Mouse (Mus musculus) ES-E14 (cell line): Measurements from ENCODE around the gene Plcd4. TPM values are rescaled to one million over a fixed set of nuclear protein-coding genes. Genes with fewer than 3 reads are reported as not detected.

ENCODE experiments used
- DNase-seq: peaks from one replicate; pipeline ENCODE4 v3.0.0-alpha.2; 2013; ENCODE audit warnings: low read depth, low spot score
- H3K27ac ChIP-seq: 2 replicates; pipeline ENCODE4 v1.5.1; 2012; ENCODE audit warnings: low read depth, mild to moderate bottlenecking, low read length, moderate library complexity, mixed read lengths; ENCODE audit not compliant: poor library complexity, insufficient read depth, severe bottlenecking
- H3K36me3 ChIP-seq: 2 replicates; pipeline ENCODE4 v1.6.1; 2012; ENCODE audit warnings: mild to moderate bottlenecking, low read length, moderate library complexity, mixed read lengths; ENCODE audit not compliant: control insufficient read depth, poor library complexity, insufficient read depth, severe bottlenecking
- H3K4me1 ChIP-seq, 2 experiments: fragments of 150-350 bp in 1 of 2; sonication (generic) in 1 of 2; 2 replicates each; pipeline ENCODE4 v1.6.1; 2012; ENCODE audit warnings: low read length in 2 of 2, mild to moderate bottlenecking in 1 of 2, mixed read lengths in 1 of 2; ENCODE audit not compliant: control insufficient read depth in 2 of 2, insufficient read depth in 2 of 2, poor library complexity in 1 of 2
- H3K4me3 ChIP-seq, 2 experiments: fragments of 150-350 bp in 1 of 2; sonication (generic) in 1 of 2; 2 replicates each; pipeline ENCODE4 v1.5.1; 2012; ENCODE audit warnings: low read length in 2 of 2, low read depth in 1 of 2, mild to moderate bottlenecking in 1 of 2, mixed read lengths in 1 of 2; ENCODE audit not compliant: insufficient read depth in 1 of 2, poor library complexity in 1 of 2, severe bottlenecking in 1 of 2
- H3K9ac ChIP-seq: 2 replicates; pipeline ENCODE4 v1.6.1; 2012; ENCODE audit warnings: low read depth, mild to moderate bottlenecking, low read length, mixed read lengths; ENCODE audit not compliant: poor library complexity, insufficient read depth, severe bottlenecking
- H3K9me3 ChIP-seq: fragments of 150-350 bp; sonication (generic); 2 replicates; pipeline ENCODE4 v1.6.1; 2012; ENCODE audit warnings: low read depth, mild to moderate bottlenecking, low read length; ENCODE audit not compliant: control insufficient read depth, insufficient read depth
- CHD2 ChIP-seq: IDR thresholded peaks from 2 replicates; pipeline ENCODE4 v1.6.1; 2014; ENCODE audit warnings: mild to moderate bottlenecking, low read depth, low read length, inconsistent platforms
- HCFC1 ChIP-seq: IDR thresholded peaks from 2 replicates; pipeline ENCODE4 v1.6.1; 2012; ENCODE audit warnings: low read length, inconsistent platforms, borderline replicate concordance; ENCODE audit not compliant: insufficient read depth
- MAFK ChIP-seq: IDR thresholded peaks from 2 replicates; pipeline ENCODE4 v1.6.1; 2014; ENCODE audit warnings: mild to moderate bottlenecking, low read depth, low read length, inconsistent platforms; ENCODE audit not compliant: insufficient read depth
- ZC3H11A ChIP-seq: IDR thresholded peaks from 2 replicates; pipeline ENCODE4 v1.6.1; 2012; ENCODE audit warnings: low read depth, mild to moderate bottlenecking, inconsistent platforms, low read length, borderline replicate concordance
- ZNF384 ChIP-seq: IDR thresholded peaks from 2 replicates; pipeline ENCODE4 v1.6.1; 2012; ENCODE audit warnings: low read depth, low read length, inconsistent platforms
- in situ Hi-C, 2 experiments: fragments of 600-800 bp; cut with MboI; formaldehyde crosslinking; loops; one replicate each; pipeline ENCODE4 v1.15.1; 2025; ENCODE audit warnings: low sequenced_read_pairs in 2 of 2, inconsistent platforms in 1 of 2; ENCODE audit not compliant: unreplicated experiment in 2 of 2
- total RNA-seq: library from RNA; depleted of rRNA; stranded (reverse); fragments of 300-350 nt; gene quantifications from 2 replicates; pipeline ENCODE4 v1.2.3, GENCODE M21; 2012

Gene Plcd4
- total RNA-seq, 1 experiment = 1.2 TPM

DNA sequence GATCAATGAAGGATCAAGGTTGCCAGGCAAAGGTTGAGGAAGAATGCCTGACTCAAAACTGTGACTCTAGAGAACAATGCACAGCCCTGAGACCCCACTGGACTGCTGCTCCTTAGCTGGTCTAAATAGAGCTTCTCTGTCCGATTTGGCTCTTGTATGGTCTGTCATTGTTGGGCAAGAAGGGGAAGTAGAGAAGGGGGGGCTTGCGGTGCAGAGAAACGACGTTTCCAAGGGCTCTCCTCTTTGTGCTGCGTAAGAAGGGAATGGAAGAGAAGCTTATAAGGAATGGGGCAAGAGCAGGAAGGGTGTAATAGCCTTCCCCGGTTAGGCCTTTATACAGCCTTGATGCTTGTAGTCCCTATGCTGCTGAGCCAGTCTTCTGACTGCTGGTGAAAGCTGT is 23.1 kb downstream of the Plcd4 start:
- H3K9me3 ChIP-seq = no peaks in the 10 kb centered on the region
- no peak for TF ChIP-seq ZC3H11A
- TF ChIP-seq MAFK = no peak
- no peak for TF ChIP-seq CHD2
- no peak for TF ChIP-seq HCFC1
- no peak for TF ChIP-seq ZNF384
- H3K27ac ChIP-seq = no peak overlapping the region
- peaks cover 32% of the 10 kb centered on the region for H3K36me3 ChIP-seq
- H3K4me1 ChIP-seq = peaks cover 0 to 4% of the 10 kb centered on the region in 2 experiments; a peak in 1 of 4 replicates
- H3K4me3 ChIP-seq = no peak overlapping the region
- no peak overlapping the region for H3K9ac ChIP-seq
- no peak for DNase-seq
- in situ Hi-C loops = no loop called here

DNA sequence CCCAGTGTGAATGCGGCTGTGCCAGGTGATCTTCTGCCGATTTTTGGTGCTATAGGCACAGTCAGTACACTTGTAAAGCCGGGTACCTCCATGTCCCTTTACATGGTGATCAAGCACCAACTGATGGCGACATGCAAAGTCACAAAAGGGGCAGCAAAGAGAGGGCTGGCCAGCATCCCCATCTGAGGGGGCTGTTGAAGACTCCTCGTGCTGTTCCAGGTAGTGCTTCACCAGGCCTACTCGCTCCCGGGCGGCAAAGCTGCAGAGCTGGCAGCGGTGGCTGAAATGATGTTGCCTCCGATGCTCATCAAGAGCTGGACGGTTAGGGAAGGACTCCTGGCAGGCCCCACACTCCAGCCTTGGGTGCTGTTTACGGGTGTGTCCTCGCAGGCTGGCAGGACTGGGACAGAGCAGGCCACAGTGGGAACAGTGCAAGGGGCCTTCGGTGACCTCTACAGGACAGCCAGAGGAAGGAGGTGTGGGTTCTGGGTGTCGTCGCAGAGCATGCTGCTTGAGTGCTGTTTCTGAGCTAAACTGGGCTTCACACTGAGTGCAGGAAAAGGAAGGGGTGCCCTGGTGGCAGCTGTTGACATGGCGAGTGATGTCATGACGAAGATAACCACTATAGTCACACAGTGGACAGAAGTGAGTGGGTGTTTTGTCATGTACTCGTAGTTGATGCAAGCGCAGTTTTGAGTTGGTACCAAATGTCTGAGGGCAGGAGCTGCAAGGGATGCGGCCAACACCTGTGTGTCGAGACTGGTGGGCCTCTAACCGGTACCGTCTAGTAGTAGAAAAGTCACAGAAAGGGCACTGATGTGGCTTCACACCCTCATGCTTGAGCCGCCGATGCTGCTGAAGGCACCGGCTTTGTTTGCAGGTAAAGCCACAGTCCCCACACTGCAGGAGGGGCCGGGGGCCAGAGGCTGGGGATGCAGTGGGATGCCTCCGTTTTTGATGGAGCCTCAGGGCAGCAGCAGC is 27.3 kb downstream of the Plcd4 start:
- no peak for DNase-seq
- H3K27ac ChIP-seq = no peak overlapping the region
- peaks cover 0 to 4% of the 10 kb centered on the region in 2 experiments; a peak in 1 of 4 replicates for H3K4me1 ChIP-seq
- no peaks in the 10 kb centered on the region for H3K9me3 ChIP-seq
- H3K4me3 ChIP-seq = no peak overlapping the region
- TF ChIP-seq HCFC1 (no peak), CHD2 (no peak), ZC3H11A (no peak), MAFK (no peak), ZNF384 (no peak)
- H3K36me3 ChIP-seq = peaks cover 56% of the 10 kb centered on the region
- no peak overlapping the region for H3K9ac ChIP-seq
- in situ Hi-C loops = no loop called here

DNA sequence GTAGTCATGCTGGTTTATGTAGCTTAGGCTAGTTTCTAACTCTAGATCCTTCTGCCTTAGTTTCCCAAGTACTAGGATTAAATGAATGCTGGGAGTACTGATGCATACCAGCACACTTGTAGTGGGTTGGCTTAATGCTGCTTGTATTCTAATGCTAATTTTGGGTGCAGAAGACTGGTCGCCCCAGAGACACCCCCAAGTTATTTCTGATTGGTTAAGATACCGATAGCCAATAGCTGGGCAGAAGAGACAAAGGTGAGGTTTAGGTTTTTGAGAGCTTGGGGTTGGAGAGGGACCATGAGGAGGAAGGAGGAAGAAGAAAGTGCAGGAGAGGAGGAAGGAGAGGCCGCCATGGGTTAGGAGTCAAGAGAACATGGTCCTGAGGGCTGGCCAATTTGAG is 39.9 kb downstream of the Plcd4 start:
- Histone ChIP-seq H3K9me3 (no peaks in the 10 kb centered on the region), H3K4me1 (peaks cover 0 to 4% of the 10 kb centered on the region in 2 experiments; a peak in 1 of 4 replicates), H3K36me3 (peaks cover 24% of the 10 kb centered on the region), H3K9ac (no peak overlapping the region), H3K27ac (no peak overlapping the region; the same call in 1 of the 2 replicates), H3K4me3 (0 out of 4 replicates have a peak overlapping the region, but pooled peaks of 1 of the 2 experiments have one; percentile 10)
- in situ Hi-C loops = no loop called here
- TF ChIP-seq ZC3H11A = no peak
- TF ChIP-seq HCFC1 = no peak
- TF ChIP-seq CHD2 = no peak
- no peak for TF ChIP-seq MAFK
- no peak for TF ChIP-seq ZNF384
- DNase-seq = no peak

DNA sequence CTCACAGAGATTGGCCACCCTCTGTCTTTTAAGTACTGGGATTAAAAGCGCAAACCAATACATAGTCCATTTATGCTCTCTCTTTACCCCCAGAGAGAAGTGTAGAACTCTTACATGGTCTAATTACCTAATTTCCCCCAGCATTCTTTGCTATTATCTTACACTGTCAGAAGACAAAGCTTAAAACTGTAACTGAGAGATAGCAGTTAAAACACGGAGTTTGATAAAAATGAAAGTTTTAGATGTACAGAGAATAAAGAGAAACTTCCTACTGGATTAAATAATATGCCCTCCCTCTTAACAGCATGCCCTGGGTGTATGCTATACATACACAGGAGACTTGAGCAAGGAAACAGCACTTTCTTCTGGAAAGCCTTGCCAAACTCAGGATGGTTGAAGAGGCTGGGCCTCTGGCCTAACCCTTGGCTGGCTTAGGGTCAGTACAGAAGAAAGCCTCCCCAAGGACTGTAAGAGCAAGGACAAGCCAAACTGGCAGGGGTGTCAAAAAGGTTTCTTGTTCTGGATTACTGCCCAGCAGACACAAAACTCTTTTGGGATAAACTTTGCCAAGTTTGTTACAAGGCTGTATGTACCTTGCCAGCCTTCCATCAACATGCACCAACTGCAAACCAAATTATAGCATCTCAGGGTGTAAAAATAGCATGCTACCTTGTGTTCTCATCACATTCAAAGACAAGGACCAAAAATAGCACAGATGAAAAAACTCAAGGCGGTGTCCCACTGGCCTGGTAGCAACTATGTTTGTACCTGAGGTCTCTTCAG is 42.1 kb downstream of the Plcd4 start:
- TF ChIP-seq ZNF384 (no peak), MAFK (no peak), HCFC1 (no peak), ZC3H11A (no peak), CHD2 (no peak)
- in situ Hi-C loops = no loop called here
- Histone ChIP-seq H3K4me3 (no peak overlapping the region), H3K9ac (no peak overlapping the region), H3K4me1 (peaks cover 0 to 4% of the 10 kb centered on the region in 2 experiments; a peak in 1 of 4 replicates), H3K9me3 (no peaks in the 10 kb centered on the region), H3K27ac (no peak overlapping the region), H3K36me3 (peaks cover 12% of the 10 kb centered on the region)
- no peak for DNase-seq
